Mouse (Mus musculus) brain, adult 2 months (tissue): ENCODE measurements at regions not wholly inside any gene's neighbourhood (a gene's known extent, or its start where the extent isn't known, plus 50 kb on each side); places are given as distances from the start of the nearest gene placed in this dataset.
A peak's percentile ranks its signal among the peaks of the same experiment; 100 is the strongest.
"Not testable (repeated sequence)": the region's sequence is repeated elsewhere in the genome, so short reads cannot be mapped to it uniquely, and the experiment has no call there.

Experiments
- DNase-seq: peaks from one replicate; pipeline ENCODE4 v3.0.0; 2011; ENCODE audit warnings: low read depth, low spot score

- DNase-seq = no peak
Measured at GRCm38 (mm10) chrX:18960465-18960864, 499.3 kb upstream of the 4930578C19Rik start.

- no peak for DNase-seq
Measured at GRCm38 (mm10) chrX:18942612-18943011, 481.4 kb upstream of the 4930578C19Rik start.

- DNase-seq = peak; percentile 47
Measured at GRCm38 (mm10) chrX:18933340-18933739, 472.1 kb upstream of the 4930578C19Rik start.

- DNase-seq = no peak
Measured at GRCm38 (mm10) chrX:18923084-18923483, 461.9 kb upstream of the 4930578C19Rik start.

GRCm38 (mm10) chrX:18921366-18922092, 460.3 kb upstream of the 4930578C19Rik start:
- peak; percentile 20 for DNase-seq

GRCm38 (mm10) chrX:18882784-18883171, 421.6 kb upstream of the 4930578C19Rik start:
- no peak for DNase-seq

GRCm38 (mm10) chrX:18882088-18882783, 421.0 kb upstream of the 4930578C19Rik start:
- peak; percentile 83 for DNase-seq

- DNase-seq = peak; percentile 34
Measured at GRCm38 (mm10) chrX:18875734-18876133, 414.5 kb upstream of the 4930578C19Rik start.

GRCm38 (mm10) chrX:18874051-18874450, 412.9 kb upstream of the 4930578C19Rik start:
- DNase-seq = peak; percentile 43

- DNase-seq = peak; percentile 54
Measured at GRCm38 (mm10) chrX:18838668-18839067, 377.5 kb upstream of the 4930578C19Rik start.

GRCm38 (mm10) chrX:18824971-18825370, 363.8 kb upstream of the 4930578C19Rik start:
- not testable (repeated sequence) for DNase-seq

GRCm38 (mm10) chrX:18814441-18814973, 353.3 kb upstream of the 4930578C19Rik start:
- DNase-seq = no peak
